Mouse (Mus musculus) liver, embryonic 16.5 days (tissue): Measurements from ENCODE around the gene Hoxd9. TPM values are rescaled to one million over a fixed set of nuclear protein-coding genes. Genes with fewer than 3 reads are reported as not detected.

ENCODE experiments used
- ATAC-seq: fragments of 200-750 bp; cut with Nextera tagmentation; 2 replicates; pipeline ENCODE4 v1.8.0; 2017; ENCODE audit warnings: low read depth, mild to moderate bottlenecking, moderate number of reproducible peaks, moderate library complexity
- H3K27ac ChIP-seq: fragments of 300-500 bp; sonication (generic); 2 replicates; pipeline ENCODE4 v1.5.1; 2014; ENCODE audit warnings: mild to moderate bottlenecking, low read length
- H3K27me3 ChIP-seq: fragments of 300-500 bp; sonication (generic); 2 replicates; pipeline ENCODE4 v1.6.1; 2014; ENCODE audit warnings: low read depth, low read length, mixed read lengths; ENCODE audit not compliant: control insufficient read depth, insufficient read depth
- H3K36me3 ChIP-seq: fragments of 300-500 bp; sonication (generic); 2 replicates; pipeline ENCODE4 v1.6.1; 2014; ENCODE audit warnings: mild to moderate bottlenecking; ENCODE audit not compliant: control insufficient read depth, insufficient read depth
- H3K4me1 ChIP-seq: fragments of 300-500 bp; sonication (generic); 2 replicates; pipeline ENCODE4 v1.6.1; 2014; ENCODE audit warnings: low read depth, low read length, mixed read lengths; ENCODE audit not compliant: control insufficient read depth
- H3K4me2 ChIP-seq: fragments of 300-500 bp; sonication (generic); 2 replicates; pipeline ENCODE4 v1.6.1; 2014; ENCODE audit warnings: low read depth, low read length, mixed read lengths
- H3K4me3 ChIP-seq: fragments of 300-500 bp; sonication (generic); 2 replicates; pipeline ENCODE4 v1.5.1; 2014; ENCODE audit warnings: low read depth, mild to moderate bottlenecking, low read length
- H3K9ac ChIP-seq: fragments of 300-500 bp; sonication (generic); 2 replicates; pipeline ENCODE4 v1.6.1; 2014; ENCODE audit warnings: low read depth, low read length
- H3K9me3 ChIP-seq: fragments of 300-500 bp; sonication (generic); replicated peaks from 2 replicates; pipeline ENCODE4 v1.6.1; 2016; ENCODE audit warnings: low read length; ENCODE audit not compliant: control insufficient read depth
- WGBS: fragments of 180-500 bp; shearing (Covaris S2); extraction: QIAGEN DNeasy Blood & Tissue Kit; methylation state at CpG from one replicate; pipeline ENCODE4 v1.1.7; 2014; ENCODE audit not compliant: insufficient replicate concordance; 5-methylcytosine and 5-hydroxymethylcytosine counted together
- polyA plus RNA-seq: library from polyadenylated mRNA; unstranded; fragments of >200 nt; fragmentation: Nextera tagmentation; extraction: Ambion mirVana; gene quantifications from 2 replicates; pipeline ENCODE4 v1.2.1, GENCODE M21; 2015

Gene Hoxd9
- polyA plus RNA-seq, 1 experiment from 2014 or later = not detected

- H3K4me2 ChIP-seq = peak overlapping the region; percentile 15; the same call in 1 of the 2 replicates
- H3K9me3 ChIP-seq = no peaks in the 10 kb centered on the region
- H3K4me3 ChIP-seq = no peak overlapping the region
- H3K9ac ChIP-seq = no peak overlapping the region
- no peak for ATAC-seq
- no peaks in the 10 kb centered on the region for H3K36me3 ChIP-seq
- peaks cover 93% of the 10 kb centered on the region for H3K27me3 ChIP-seq
- no peak overlapping the region for H3K27ac ChIP-seq
- 2% methylated on average over 15 of the region's 15 CpGs for WGBS
- H3K4me1 ChIP-seq = no peaks in the 10 kb centered on the region; the same call in none of the 2 replicates
Measured at GRCm38 (mm10) chr2:74658024-74658666, 39.4 kb upstream of the Hoxd9 start.

DNA sequence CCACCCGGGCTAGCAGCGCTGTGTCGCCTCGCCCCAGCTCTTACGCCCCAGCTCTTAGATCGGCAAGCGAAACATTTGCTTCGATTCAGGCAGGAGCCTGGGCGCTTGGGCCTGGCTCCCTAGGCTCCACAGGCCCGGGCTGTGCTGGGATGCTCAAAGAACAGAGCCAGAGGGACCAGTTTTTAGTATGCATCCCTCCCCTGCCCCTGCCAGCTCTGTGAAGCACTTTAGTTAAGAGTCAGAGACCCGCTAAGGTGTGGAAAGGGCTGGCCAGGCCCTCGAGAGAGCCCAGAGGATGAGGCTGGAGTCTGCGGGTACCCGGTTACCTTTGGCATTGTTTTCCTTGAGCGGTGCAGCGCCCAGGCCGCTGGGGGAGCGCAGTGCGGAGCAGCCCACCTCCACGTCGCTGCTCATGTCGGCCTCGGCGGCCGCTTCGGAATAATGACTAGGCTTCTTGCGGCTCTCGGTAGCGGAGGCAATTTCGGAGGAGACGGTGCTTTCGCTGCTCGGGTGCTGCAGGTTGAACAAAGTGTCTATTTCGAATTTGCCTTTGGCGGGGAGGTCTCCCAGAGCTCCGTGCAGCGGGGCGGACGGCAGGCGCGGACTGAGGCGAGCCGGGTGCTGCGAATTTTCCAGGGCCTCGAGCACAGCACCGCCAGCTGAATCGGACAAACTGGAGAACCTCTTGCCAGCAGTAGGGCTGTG, 38.7 kb upstream of the Hoxd9 start:
- peaks cover 98% of the 10 kb centered on the region for H3K27me3 ChIP-seq
- H3K27ac ChIP-seq = no peak overlapping the region
- H3K36me3 ChIP-seq = no peaks in the 10 kb centered on the region
- no peak overlapping the region for H3K4me3 ChIP-seq
- no peak for ATAC-seq
- H3K4me2 ChIP-seq = no peak overlapping the region
- H3K9ac ChIP-seq = no peak overlapping the region
- no peaks in the 10 kb centered on the region; the same call in none of the 2 replicates for H3K4me1 ChIP-seq
- H3K9me3 ChIP-seq = no peaks in the 10 kb centered on the region
- 2% methylated on average over 47 of the region's 47 CpGs for WGBS

DNA sequence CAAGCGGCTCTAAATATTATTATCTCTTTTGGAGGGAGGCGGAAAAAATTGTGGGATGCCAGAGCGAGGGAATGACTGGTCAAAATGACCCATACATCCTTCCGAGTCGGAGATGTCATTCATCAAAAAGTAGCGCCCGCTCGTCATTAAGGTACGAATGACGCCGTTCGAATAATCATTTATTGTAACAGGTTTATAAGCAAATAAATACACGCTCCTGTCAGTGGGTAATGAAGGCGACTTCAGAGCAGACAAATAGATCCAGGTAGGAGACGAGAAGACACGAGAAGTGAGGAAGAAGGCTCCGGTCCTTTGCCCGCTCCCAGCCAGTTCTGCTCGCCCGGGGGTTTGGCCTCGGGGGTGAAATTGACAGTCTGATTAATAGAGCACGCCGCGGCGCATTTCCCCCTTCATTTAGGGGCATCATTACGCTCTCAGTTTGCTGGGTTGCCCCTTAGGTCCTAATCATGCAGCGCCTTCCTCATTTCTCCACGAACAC, 38.0 kb upstream of the Hoxd9 start, which contains the start of gene Evx2:
Gene Evx2, minus strand, starts transcription at position 51 of the 499 bp plus-strand sequence.
- 3% methylated on average over 28 of the region's 28 CpGs for WGBS
- Histone ChIP-seq H3K36me3 (no peaks in the 10 kb centered on the region), H3K9ac (no peak within 1 kb of the TSS), H3K4me1 (no peaks in the 10 kb centered on the region; the same call in none of the 2 replicates), H3K4me2 (no peak within 1 kb of the TSS), H3K4me3 (no peak within 1 kb of the TSS), H3K27ac (no peak within 1 kb of the TSS), H3K27me3 (peaks cover 98% of the 10 kb centered on the region), H3K9me3 (no peaks in the 10 kb centered on the region)
- no peak for ATAC-seq

GRCm38 (mm10) chr2:74660421-74661375, 36.8 kb upstream of the Hoxd9 start:
- H3K36me3 ChIP-seq = no peaks in the 10 kb centered on the region
- H3K4me2 ChIP-seq = no peak overlapping the region
- no peak overlapping the region for H3K27ac ChIP-seq
- H3K27me3 ChIP-seq = peaks cover 96% of the 10 kb centered on the region
- 2% methylated on average over 30 of the region's 30 CpGs for WGBS
- no peaks in the 10 kb centered on the region; the same call in none of the 2 replicates for H3K4me1 ChIP-seq
- ATAC-seq = no peak
- no peak overlapping the region for H3K4me3 ChIP-seq
- no peak overlapping the region for H3K9ac ChIP-seq
- no peaks in the 10 kb centered on the region for H3K9me3 ChIP-seq

DNA sequence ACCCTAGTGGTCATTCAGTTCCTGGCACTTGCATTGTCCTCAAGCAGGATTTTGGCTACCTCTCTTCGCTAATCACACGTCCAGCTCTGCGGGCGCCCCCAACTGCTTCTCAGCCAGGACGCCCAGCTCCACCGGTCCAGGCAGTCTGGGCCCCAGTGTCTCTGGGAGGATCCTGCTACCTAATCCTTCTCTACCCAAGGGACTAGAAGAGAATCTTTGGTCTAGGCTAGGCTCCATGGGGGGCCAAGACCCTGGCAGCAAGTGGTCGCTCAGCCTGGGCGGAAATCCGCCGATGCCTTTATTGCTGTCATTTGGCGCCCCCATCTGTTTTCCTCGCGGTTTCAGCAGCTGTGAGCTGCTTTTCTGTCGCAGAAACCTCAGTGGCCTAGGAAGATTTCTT, 35.8 kb upstream of the Hoxd9 start:
- WGBS = 2% methylated on average over 14 of the region's 14 CpGs
- Histone ChIP-seq H3K4me1 (no peaks in the 10 kb centered on the region), H3K36me3 (no peaks in the 10 kb centered on the region), H3K9me3 (no peaks in the 10 kb centered on the region), H3K4me3 (no peak overlapping the region), H3K9ac (no peak overlapping the region), H3K27ac (no peak overlapping the region), H3K4me2 (no peak overlapping the region), H3K27me3 (peaks cover 96% of the 10 kb centered on the region)
- no peak for ATAC-seq

DNA sequence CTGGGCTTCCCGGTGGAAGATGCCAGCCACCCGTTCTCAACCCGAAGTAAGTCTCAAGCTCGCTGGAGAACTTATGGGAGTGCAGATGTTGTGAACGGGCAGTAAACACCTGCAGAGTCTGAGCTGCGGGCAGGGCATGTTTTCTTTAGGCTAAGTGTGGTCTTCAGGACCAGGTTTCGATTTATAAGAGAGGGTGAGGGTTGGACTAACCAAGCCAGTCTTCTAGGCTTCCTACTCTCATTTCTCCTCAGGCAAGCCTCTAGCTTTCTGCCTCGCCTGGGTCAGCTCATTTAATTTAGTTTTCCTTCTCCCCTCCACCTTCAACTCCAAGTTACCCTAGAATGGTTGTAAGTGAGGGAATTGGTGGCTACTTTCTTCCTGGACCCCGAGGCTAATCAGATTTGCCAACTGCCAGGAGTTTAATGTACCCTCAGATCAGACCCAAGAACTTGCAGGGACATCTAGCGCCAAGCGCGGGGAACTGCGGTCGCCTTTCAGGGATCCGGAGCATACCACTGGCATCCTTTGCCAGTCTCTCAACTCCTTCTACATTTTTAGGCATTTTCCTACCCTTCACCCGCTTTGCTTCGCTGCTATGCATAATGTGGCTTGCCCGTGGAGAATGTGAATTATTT, 34.1 kb upstream of the Hoxd9 start:
- Histone ChIP-seq H3K9ac (no peak overlapping the region), H3K4me3 (no peak overlapping the region), H3K9me3 (no peaks in the 10 kb centered on the region), H3K4me2 (no peak overlapping the region), H3K27me3 (peaks cover 95% of the 10 kb centered on the region), H3K36me3 (no peaks in the 10 kb centered on the region), H3K27ac (no peak overlapping the region), H3K4me1 (no peaks in the 10 kb centered on the region)
- ATAC-seq = no peak
- WGBS = 3% methylated on average over 18 of the region's 18 CpGs

DNA sequence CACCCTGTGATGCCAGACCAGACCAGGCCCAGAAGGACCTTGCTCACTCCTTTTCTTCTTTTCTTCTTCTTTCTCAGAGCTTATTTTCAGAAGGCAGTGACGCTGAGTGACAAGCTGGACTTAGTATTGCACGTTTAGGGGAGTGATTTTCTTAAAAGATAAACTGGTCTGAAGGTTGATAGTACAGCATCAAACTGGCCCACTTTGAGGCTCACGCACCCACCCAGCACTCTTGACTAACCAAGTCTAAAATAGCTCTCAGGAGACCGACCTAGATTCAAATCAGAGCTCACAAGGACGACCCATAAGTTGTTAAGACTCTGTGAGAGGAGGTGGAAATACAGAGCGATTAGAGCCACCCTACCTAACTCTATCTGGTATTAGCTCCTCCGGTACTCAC, 31.1 kb upstream of the Hoxd9 start:
- WGBS = 3% methylated on average over 7 of the region's 7 CpGs
- peaks cover 93% of the 10 kb centered on the region for H3K27me3 ChIP-seq
- no peak for ATAC-seq
- H3K27ac ChIP-seq = no peak overlapping the region
- H3K36me3 ChIP-seq = no peaks in the 10 kb centered on the region
- H3K9ac ChIP-seq = no peak overlapping the region
- H3K4me3 ChIP-seq = no peak overlapping the region
- no peak overlapping the region for H3K4me2 ChIP-seq
- H3K4me1 ChIP-seq = no peaks in the 10 kb centered on the region
- no peaks in the 10 kb centered on the region for H3K9me3 ChIP-seq

DNA sequence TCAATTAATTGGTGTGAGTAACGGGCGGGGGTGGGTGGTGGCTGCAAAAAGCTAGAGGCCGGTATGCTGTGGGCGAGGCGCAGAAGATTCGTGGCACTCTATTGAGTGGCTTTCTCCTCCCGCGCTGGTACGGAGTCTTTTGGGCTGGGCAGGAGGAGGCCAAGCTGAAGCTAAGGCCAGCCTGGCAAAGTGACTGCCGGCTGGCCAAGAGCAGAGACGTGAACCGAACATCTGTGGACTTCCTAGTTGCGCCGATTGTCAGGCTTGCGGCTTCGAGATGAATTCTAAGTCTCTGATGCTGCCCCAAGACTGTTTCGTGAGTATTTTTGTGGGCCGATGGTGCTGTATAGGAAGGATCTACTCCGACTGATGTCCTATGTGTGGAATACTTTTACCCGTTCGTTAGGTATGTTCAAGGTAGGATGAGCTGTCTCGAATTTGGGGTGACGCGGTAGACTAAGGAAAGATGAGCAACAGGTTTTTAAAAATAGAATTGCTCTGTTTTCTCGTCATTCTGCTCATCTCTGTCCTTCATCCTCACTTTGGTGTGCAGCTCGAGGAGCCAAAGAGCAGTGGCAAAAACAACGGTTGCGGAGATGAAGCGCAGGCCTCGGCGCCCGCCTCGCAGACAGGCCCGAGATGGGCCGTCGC, 30.2 kb upstream of the Hoxd9 start:
- no peak overlapping the region for H3K4me2 ChIP-seq
- no peaks in the 10 kb centered on the region for H3K36me3 ChIP-seq
- ATAC-seq = no peak
- 3% methylated on average over 36 of the region's 36 CpGs for WGBS
- no peaks in the 10 kb centered on the region for H3K4me1 ChIP-seq
- no peak overlapping the region for H3K9ac ChIP-seq
- H3K27me3 ChIP-seq = peaks cover 93% of the 10 kb centered on the region
- no peaks in the 10 kb centered on the region for H3K9me3 ChIP-seq
- H3K27ac ChIP-seq = no peak overlapping the region
- no peak overlapping the region for H3K4me3 ChIP-seq
